Mouse (Mus musculus) urinary bladder, adult 2 months (tissue): ENCODE measurements around the gene Cdkl5. TPM values are rescaled to one million over a fixed set of nuclear protein-coding genes. Genes with fewer than 3 reads are reported as not detected.

Experiments used
- DNase-seq: peaks from one replicate; pipeline ENCODE4 v3.0.0; 2022; ENCODE audit warnings: low spot score
- polyA plus RNA-seq: library from polyadenylated mRNA; depleted of rRNA; stranded (reverse); fragments of >200 nt; gene quantifications from 2 replicates; pipeline ENCODE4 v1.2.3, GENCODE M21; 2012; rRNA removed

Cdkl5 gene
- polyA plus RNA-seq, 1 experiment, result 2.8 TPM

DNA sequence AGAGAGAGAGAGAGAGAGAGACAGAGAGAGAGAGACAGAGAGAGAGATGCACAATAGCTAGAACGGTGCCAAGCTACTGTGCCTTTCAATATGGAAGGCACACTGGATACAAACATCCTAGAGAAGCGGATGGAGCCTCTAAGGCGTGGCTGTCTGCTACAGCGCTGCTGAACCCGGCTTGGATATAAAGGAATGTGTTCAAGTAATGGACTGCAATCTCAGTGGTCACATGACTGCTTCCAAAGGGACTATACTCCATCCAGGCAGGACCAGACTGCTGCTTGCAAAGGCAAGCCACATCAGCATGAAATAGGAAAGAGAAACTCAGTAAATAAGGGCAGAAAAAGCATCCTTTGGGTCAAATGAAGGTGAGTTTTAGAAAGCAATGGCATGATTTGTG, 258.9 kb downstream of the Cdkl5 start, which contains the start of gene Ppef1:
Gene Ppef1, minus strand, starts transcription at position 116 of the 400 bp plus-strand sequence.
- DNase-seq, result no peak

Other genes with a start within 250 kb of the Cdkl5 start
- 0.07 TPM in 1 of 2 replicates, not detected in the other for gene Rs1, start 226.7 kb downstream of the Cdkl5 start, polyA plus RNA-seq
- 0.18 and 0.37 TPM in 2 replicates for gene Gja6, start 87.7 kb downstream of the Cdkl5 start, polyA plus RNA-seq
- 0.97 and 1.5 TPM in 2 replicates for gene Scml2, start 122.5 kb upstream of the Cdkl5 start, polyA plus RNA-seq